Mouse (Mus musculus) heart, embryonic 16.5 days (tissue): ENCODE data around the gene Fam177a. TPM values are rescaled to one million over a fixed set of nuclear protein-coding genes. Genes with fewer than 3 reads are reported as not detected.
A peak's percentile ranks its signal among the peaks of the same experiment; 100 is the strongest.
"Not testable (repeated sequence)": the region's sequence is repeated elsewhere in the genome, so short reads cannot be mapped to it uniquely, and the experiment has no call there.

Experiments used
- ATAC-seq: fragments of 200-750 bp; cut with Nextera tagmentation; replicated peaks from 2 replicates; pipeline ENCODE4 v1.8.0; 2017; ENCODE audit warnings: moderate number of reproducible peaks; ENCODE audit not compliant: insufficient read depth, low FRiP score; ENCODE audit errors: extremely low read depth
- H3K27ac ChIP-seq: fragments of 300-500 bp; sonication (generic); 2 replicates; pipeline ENCODE4 v1.5.1; 2014; ENCODE audit warnings: mild to moderate bottlenecking, low read length, control low read depth, moderate library complexity
- H3K27me3 ChIP-seq: fragments of 300-500 bp; sonication (generic); 2 replicates; pipeline ENCODE4 v1.6.1; 2014; ENCODE audit warnings: low read length, mixed read lengths; ENCODE audit not compliant: control insufficient read depth, insufficient read depth
- H3K36me3 ChIP-seq: fragments of 300-500 bp; sonication (generic); 2 replicates; pipeline ENCODE4 v1.6.1; 2014; ENCODE audit not compliant: control insufficient read depth, insufficient read depth
- H3K4me1 ChIP-seq: fragments of 300-500 bp; sonication (generic); 2 replicates; pipeline ENCODE4 v1.6.1; 2014; ENCODE audit warnings: low read length, mixed read lengths; ENCODE audit not compliant: control insufficient read depth, insufficient read depth
- H3K4me2 ChIP-seq: fragments of 300-500 bp; sonication (generic); 2 replicates; pipeline ENCODE4 v1.6.1; 2014; ENCODE audit warnings: low read depth, mild to moderate bottlenecking, control low read depth, low read length
- H3K4me3 ChIP-seq: fragments of 300-500 bp; sonication (generic); 2 replicates; pipeline ENCODE4 v1.5.1; 2014; ENCODE audit warnings: mild to moderate bottlenecking, control low read depth, low read length
- H3K9ac ChIP-seq: fragments of 300-500 bp; sonication (generic); 2 replicates; pipeline ENCODE4 v1.6.1; 2014; ENCODE audit warnings: low read length, control low read depth
- H3K9me3 ChIP-seq: fragments of 300-500 bp; sonication (generic); replicated peaks from 2 replicates; pipeline ENCODE4 v1.6.1; 2016; ENCODE audit warnings: low read length; ENCODE audit not compliant: control insufficient read depth
- WGBS: fragments of 180-500 bp; shearing (Covaris S2); extraction: QIAGEN DNeasy Blood & Tissue Kit; methylation state at CpG from one replicate; pipeline ENCODE4 v1.1.7; 2014; 5-methylcytosine and 5-hydroxymethylcytosine counted together
- polyA plus RNA-seq: library from polyadenylated mRNA; unstranded; fragments of >200 nt; fragmentation: Nextera tagmentation; extraction: Ambion mirVana; gene quantifications from 2 replicates; pipeline ENCODE4 v1.2.1, GENCODE M21; 2015

The Fam177a gene
- polyA plus RNA-seq: 21.9 and 22.1 TPM in 2 replicates

DNA sequence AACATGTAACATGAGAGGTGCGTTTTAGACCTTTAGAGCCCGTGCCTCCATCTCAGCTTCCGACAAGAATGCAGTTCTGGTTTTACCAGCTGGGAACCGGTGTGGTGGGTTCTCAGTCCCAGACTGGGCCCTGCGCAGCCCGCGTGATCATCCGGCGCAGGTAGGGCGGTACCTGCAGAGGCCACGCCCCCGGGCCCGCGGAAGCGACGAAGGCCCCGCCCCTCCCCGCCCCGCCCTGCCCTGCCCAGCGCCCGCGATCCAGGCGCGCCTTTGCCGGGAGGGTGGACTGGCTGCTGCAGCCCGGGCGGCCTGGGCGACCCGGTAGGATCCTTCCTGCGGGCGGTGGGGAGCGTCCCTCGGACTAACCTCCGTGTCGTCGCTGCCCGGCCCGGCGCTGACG lies at the start of gene Fam177a:
Gene Fam177a (plus strand): TSS at position 228 of the 400 bp plus-strand sequence.
- H3K27me3 ChIP-seq, H3K9me3 ChIP-seq, H3K4me3 ChIP-seq, H3K4me1 ChIP-seq, H3K27ac ChIP-seq, H3K9ac ChIP-seq, H3K4me2 ChIP-seq, H3K36me3 ChIP-seq: not testable (repeated sequence)
- ATAC-seq: peak; percentile 96
- no CpG with 5 or more reads among the region's 40 CpGs for WGBS

- H3K4me1 ChIP-seq: no peaks in the 10 kb centered on the region; the same call in 1 of the 2 replicates
- H3K4me2 ChIP-seq: no peak overlapping the region
- ATAC-seq: no peak
- H3K9ac ChIP-seq: no peak overlapping the region
- 95% methylated on average over 2 of the region's 2 CpGs for WGBS
- H3K27ac ChIP-seq: no peak overlapping the region
- H3K36me3 ChIP-seq: no peaks in the 10 kb centered on the region
- H3K9me3 ChIP-seq: no peaks in the 10 kb centered on the region
- no peaks in the 10 kb centered on the region for H3K27me3 ChIP-seq
- no peak overlapping the region for H3K4me3 ChIP-seq
Observed at GRCm38 (mm10) chr12:55075296-55075695, 49.0 kb upstream of the Fam177a start.

GRCm38 (mm10) chr12:55078706-55079105 lies 45.6 kb upstream of the Fam177a start:
- 47% methylated on average over 2 of the region's 2 CpGs for WGBS
- H3K9ac ChIP-seq, ATAC-seq, H3K4me2 ChIP-seq, H3K27ac ChIP-seq, H3K36me3 ChIP-seq, H3K4me3 ChIP-seq, H3K9me3 ChIP-seq, H3K27me3 ChIP-seq, H3K4me1 ChIP-seq: not testable (repeated sequence)

DNA sequence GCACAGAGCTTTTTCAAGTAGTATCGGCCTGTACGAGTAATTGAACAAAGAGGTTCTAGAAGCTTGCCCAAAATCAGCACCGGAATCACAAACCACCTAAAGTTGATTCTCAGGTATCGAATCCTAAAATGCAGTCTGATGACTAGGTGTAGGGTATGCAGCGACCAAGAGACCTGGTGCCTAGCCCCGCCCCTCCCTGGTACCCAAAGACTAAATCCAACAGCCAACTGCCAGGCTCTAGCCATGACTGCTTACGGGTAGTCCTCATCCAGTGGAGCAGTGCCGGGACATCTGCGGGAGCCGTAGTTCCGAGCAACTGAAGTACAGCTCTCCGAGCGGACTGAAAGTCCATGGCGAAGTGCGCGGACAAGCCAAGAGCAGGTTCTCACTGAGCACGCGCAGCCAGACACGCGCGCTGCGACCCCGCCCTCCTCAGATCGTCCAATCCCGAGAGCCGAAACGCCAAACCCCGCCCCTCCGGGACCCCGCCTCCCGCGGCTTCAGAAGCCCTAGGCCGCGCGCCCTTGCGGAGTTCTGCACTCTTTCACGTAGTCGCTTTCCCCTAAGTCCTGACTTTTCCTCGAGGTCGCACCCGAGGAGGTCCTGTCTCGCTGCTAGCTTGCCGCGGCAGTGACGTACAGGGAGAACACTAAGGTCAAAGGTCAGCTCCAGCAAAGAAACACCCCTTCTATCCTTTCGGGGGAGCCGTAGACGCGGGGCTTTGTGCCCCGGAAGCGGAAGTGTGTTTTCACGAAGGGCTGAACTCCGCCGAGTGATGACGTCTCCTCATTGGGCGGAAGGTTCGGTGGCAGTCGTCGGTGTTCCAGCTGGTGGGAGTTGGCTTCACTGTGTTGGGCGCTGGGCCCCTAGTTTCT lies 44.3 kb upstream of the Fam177a start, which contains the start of the genes 2700097O09Rik and Srp54a:
Gene 2700097O09Rik (minus strand): TSS at position 385 of the 875 bp plus-strand sequence.
Gene Srp54a (plus strand): TSS at position 537 of the 875 bp plus-strand sequence.
- ATAC-seq: peak; percentile 98
- H3K4me1 ChIP-seq, H3K9me3 ChIP-seq, H3K27me3 ChIP-seq, H3K36me3 ChIP-seq: not testable (repeated sequence)
- peak within 1 kb of the TSS; percentile 77 for H3K4me2 ChIP-seq
- peak within 1 kb of the TSS; percentile 74 for H3K4me3 ChIP-seq
- peak within 1 kb of the TSS; percentile 92 for H3K27ac ChIP-seq
- peak within 1 kb of the TSS; percentile 87 for H3K9ac ChIP-seq
- WGBS: under 1% methylated on average over 55 of the region's 60 CpGs

- not testable (repeated sequence) for H3K27me3 ChIP-seq, H3K9me3 ChIP-seq, H3K4me1 ChIP-seq, H3K36me3 ChIP-seq
- Histone ChIP-seq H3K27ac (peak overlapping the region; percentile 92), H3K4me3 (peak overlapping the region; percentile 74), H3K9ac (peak overlapping the region; percentile 87), H3K4me2 (peak overlapping the region; percentile 51)
- peak; percentile 44 for ATAC-seq
- under 1% methylated on average over 25 of the region's 25 CpGs for WGBS
Observed at GRCm38 (mm10) chr12:55080601-55080942, 43.7 kb upstream of the Fam177a start.

GRCm38 (mm10) chr12:55092127-55092526 lies 32.1 kb upstream of the Fam177a start:
- H3K27me3 ChIP-seq, H3K9me3 ChIP-seq, H3K4me3 ChIP-seq, H3K27ac ChIP-seq, H3K4me2 ChIP-seq, ATAC-seq, H3K9ac ChIP-seq, H3K36me3 ChIP-seq, H3K4me1 ChIP-seq: not testable (repeated sequence)
- WGBS: 90% methylated on average over 1 of the region's 7 CpGs

GRCm38 (mm10) chr12:55112616-55113015 lies 11.7 kb upstream of the Fam177a start:
- not testable (repeated sequence) for H3K36me3 ChIP-seq, H3K4me3 ChIP-seq, H3K4me1 ChIP-seq, H3K27ac ChIP-seq, ATAC-seq, H3K4me2 ChIP-seq, H3K9ac ChIP-seq, H3K9me3 ChIP-seq, H3K27me3 ChIP-seq
- no CpG with 5 or more reads among the region's 7 CpGs for WGBS

- WGBS: no CpG with 5 or more reads among the region's 18 CpGs
- H3K27me3 ChIP-seq, H3K4me1 ChIP-seq, H3K27ac ChIP-seq, H3K9me3 ChIP-seq, H3K36me3 ChIP-seq, H3K4me3 ChIP-seq, H3K9ac ChIP-seq, H3K4me2 ChIP-seq: not testable (repeated sequence)
- peak; percentile 64 for ATAC-seq
Observed at GRCm38 (mm10) chr12:55124731-55125130, 462 bp downstream of the Fam177a start.

- not testable (repeated sequence) for H3K4me1 ChIP-seq
Observed at GRCm38 (mm10) chr12:55135540-55135939, 11.3 kb downstream of the Fam177a start.

More at GRCm38 (mm10) chr12:55135540-55135939, 11.3 kb downstream of the Fam177a start:
- no CpG with 5 or more reads among the region's 6 CpGs for WGBS
- not testable (repeated sequence) for H3K36me3 ChIP-seq, H3K9me3 ChIP-seq, H3K4me2 ChIP-seq, H3K4me3 ChIP-seq, H3K27ac ChIP-seq, ATAC-seq, H3K9ac ChIP-seq, H3K27me3 ChIP-seq
